Mouse (Mus musculus): ENCODE data around the gene D430041D05Rik.

DNA sequence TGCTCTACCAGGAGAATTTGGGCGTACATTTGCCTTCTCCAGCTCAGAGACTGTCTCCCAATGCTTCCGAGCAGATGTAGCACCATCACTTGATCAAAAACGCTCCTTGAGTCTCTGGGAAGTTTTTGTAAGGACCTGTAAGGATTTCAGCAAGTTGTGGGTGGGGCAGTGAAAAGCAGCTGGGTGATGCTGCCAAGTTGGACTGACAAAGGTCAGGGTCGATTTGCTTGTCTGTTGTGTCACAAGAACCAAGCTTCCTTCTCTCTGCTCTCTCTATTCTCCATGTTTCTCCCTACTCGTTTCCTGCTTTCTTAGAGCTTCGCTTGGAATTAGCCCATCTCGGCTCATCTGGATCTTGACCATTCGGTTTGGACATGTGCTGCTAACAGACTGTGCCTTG lies 268.7 kb downstream of the D430041D05Rik start:
- TF ChIP-seq CEBPB (IDR thresholded peaks at IDR 0.05; ENCODE audit: insufficient read depth, poor library complexity, severe bottlenecking) (no peak), POLR2A (IDR thresholded peaks at IDR 0.05; ENCODE audit: insufficient read length, low read depth) (no peak), MYOD1 (IDR thresholded peaks at IDR 0.05; ENCODE audit: control insufficient read depth in 1 of 3, insufficient read length in 2 of 3, low read depth in 2 of 3) (no peak), MAX (IDR thresholded peaks at IDR 0.05; ENCODE audit: low read depth) (no peak), TCF3 (IDR thresholded peaks at IDR 0.05; ENCODE audit: insufficient read length, low read depth) (no peak), USF1 (IDR thresholded peaks at IDR 0.05; ENCODE audit: low read depth) (no peak), TCF12 (IDR thresholded peaks at IDR 0.05; ENCODE audit: insufficient read depth, poor library complexity, severe bottlenecking) (no peak), POLR2AphosphoS2 (IDR thresholded peaks at IDR 0.05; ENCODE audit: insufficient read length, low read depth) (no peak), E2F4 (IDR thresholded peaks at IDR 0.05; ENCODE audit: insufficient read depth) (no peak), MYOG (IDR thresholded peaks at IDR 0.05; ENCODE audit: control insufficient read depth in 1 of 3, insufficient read depth in 1 of 3, insufficient read length in 2 of 3, low read depth in 2 of 3) (no peak), SRF (IDR thresholded peaks at IDR 0.05; ENCODE audit: control insufficient read depth, insufficient read length, low read depth) (no peak), REST (IDR thresholded peaks at IDR 0.05; ENCODE audit: insufficient read depth, insufficient read length) (no peak)

Data from myocyte (in vitro differentiated cells).